Mouse (Mus musculus) stomach, embryonic 14.5 days (tissue): ENCODE results near the gene Gm5426. TPM values are rescaled to one million over a fixed set of nuclear protein-coding genes. Genes with fewer than 3 reads are reported as not detected.

Experiments used
- ATAC-seq: fragments of 200-750 bp; cut with Nextera tagmentation; 2 replicates; pipeline ENCODE4 v1.8.0; 2017; ENCODE audit warnings: low read depth, moderate TSS enrichment; ENCODE audit not compliant: insufficient number of reproducible peaks, insufficient read depth, low FRiP score
- H3K27ac ChIP-seq: fragments of 300-500 bp; sonication (generic); 2 replicates; pipeline ENCODE4 v1.5.1; 2014; ENCODE audit warnings: mild to moderate bottlenecking, low read length, moderate library complexity, mixed read lengths
- H3K27me3 ChIP-seq: fragments of 300-500 bp; sonication (generic); 2 replicates; pipeline ENCODE4 v1.6.1; 2014; ENCODE audit warnings: low read length, control low read depth, mixed read lengths; ENCODE audit not compliant: control insufficient read depth, insufficient read depth
- H3K36me3 ChIP-seq: fragments of 300-500 bp; sonication (generic); 2 replicates; pipeline ENCODE4 v1.6.1; 2014; ENCODE audit warnings: mild to moderate bottlenecking, control low read depth, low read length, moderate library complexity, mixed read lengths; ENCODE audit not compliant: control insufficient read depth, insufficient read depth
- H3K4me1 ChIP-seq: fragments of 300-500 bp; sonication (generic); 2 replicates; pipeline ENCODE4 v1.6.1; 2014; ENCODE audit warnings: low read length, control low read depth, mixed read lengths; ENCODE audit not compliant: control insufficient read depth, insufficient read depth
- H3K4me2 ChIP-seq: fragments of 300-500 bp; sonication (generic); replicated peaks from 2 replicates; pipeline ENCODE4 v1.6.1; 2014; ENCODE audit warnings: low read depth, low read length, control low read depth
- H3K4me3 ChIP-seq: fragments of 300-500 bp; sonication (generic); 2 replicates; pipeline ENCODE4 v1.5.1; 2014; ENCODE audit warnings: low read depth, low read length, control low read depth
- H3K9ac ChIP-seq: fragments of 300-500 bp; sonication (generic); replicated peaks from 2 replicates; pipeline ENCODE4 v1.6.1; 2014; ENCODE audit warnings: low read depth, mild to moderate bottlenecking, control low read depth, low read length, moderate library complexity, mixed read lengths
- H3K9me3 ChIP-seq: fragments of 300-500 bp; sonication (generic); 2 replicates; pipeline ENCODE4 v1.6.1; 2016; ENCODE audit warnings: low read depth, low read length, control low read depth; ENCODE audit not compliant: control insufficient read depth
- WGBS: fragments of 180-500 bp; shearing (Covaris S2); extraction: QIAGEN DNeasy Blood & Tissue Kit; methylation state at CpG from one replicate; pipeline ENCODE4 v1.1.7; 2014; 5-methylcytosine and 5-hydroxymethylcytosine counted together
- polyA plus RNA-seq: library from polyadenylated mRNA; unstranded; fragments of >200 nt; fragmentation: Nextera tagmentation; extraction: Ambion mirVana; gene quantifications from 2 replicates; pipeline ENCODE4 v1.2.1, GENCODE M21; 2014

The Gm5426 gene
- polyA plus RNA-seq, 1 experiment from 2014 or later: not detected

DNA sequence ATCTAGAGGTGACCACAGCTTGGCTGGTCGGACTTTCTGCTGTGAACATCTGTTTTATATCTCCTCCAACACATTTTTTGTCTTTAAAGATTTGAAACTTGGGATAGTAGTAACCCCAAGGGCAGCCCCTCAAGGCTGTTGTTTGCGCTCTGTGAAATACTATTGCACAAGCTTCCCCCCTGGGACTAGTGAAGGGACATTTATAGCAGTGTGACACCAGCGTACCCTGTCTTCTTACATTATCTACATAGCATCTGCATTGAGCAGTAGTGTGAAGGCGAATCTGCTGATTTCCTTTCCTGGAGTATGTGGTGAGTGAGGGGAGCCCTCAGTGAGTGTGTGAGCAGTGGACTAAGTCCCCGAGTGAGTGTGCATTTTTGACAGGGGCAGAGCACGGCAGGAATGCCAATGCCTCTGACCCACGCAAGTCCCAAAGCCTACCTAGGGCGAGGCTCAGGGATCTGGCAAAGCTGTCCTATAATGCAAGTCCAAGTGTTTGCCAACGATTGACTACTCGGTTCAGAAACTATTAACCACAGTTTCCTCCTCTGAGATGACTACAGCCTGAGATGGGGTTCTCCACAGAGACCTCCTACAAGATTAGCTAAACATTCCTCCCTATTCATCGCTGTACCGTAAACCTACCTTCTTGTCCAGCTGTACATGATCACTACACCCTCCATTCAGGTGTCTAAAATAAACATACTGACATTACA, 14.2 kb downstream of the Gm5426 start:
- Histone ChIP-seq H3K4me1 (peaks cover 12% of the 10 kb centered on the region; the same call in 1 of the 2 replicates), H3K9ac (no peak overlapping the region), H3K27ac (no peak overlapping the region), H3K27me3 (no peaks in the 10 kb centered on the region), H3K4me3 (no peak overlapping the region), H3K36me3 (no peaks in the 10 kb centered on the region), H3K9me3 (no peaks in the 10 kb centered on the region), H3K4me2 (no peak overlapping the region)
- WGBS: 69% methylated on average over 12 of the region's 12 CpGs
- no peak for ATAC-seq

DNA sequence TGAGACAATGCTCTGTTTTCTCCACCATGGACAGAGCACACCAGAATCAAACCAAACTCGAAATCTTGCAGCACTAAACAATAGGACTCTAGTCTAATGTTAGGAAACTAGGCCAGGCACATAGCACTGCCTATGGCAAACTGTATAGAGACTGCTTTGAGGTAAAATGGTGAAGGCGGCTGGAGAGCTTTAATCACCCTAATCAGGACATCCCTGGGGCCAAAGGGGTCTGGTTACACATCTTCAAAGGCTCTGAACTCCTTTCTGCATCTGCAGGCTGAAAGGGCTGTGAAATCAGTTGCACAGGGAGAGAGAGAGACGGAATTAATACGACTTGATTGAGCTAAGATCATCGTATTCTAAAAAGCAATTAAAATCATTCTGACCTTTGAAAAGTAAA, 16.9 kb downstream of the Gm5426 start:
- Histone ChIP-seq H3K4me2 (no peak overlapping the region), H3K4me3 (no peak overlapping the region), H3K9me3 (no peaks in the 10 kb centered on the region), H3K4me1 (peaks cover 8% of the 10 kb centered on the region; the same call in 1 of the 2 replicates), H3K9ac (no peak overlapping the region), H3K36me3 (no peaks in the 10 kb centered on the region), H3K27me3 (no peaks in the 10 kb centered on the region), H3K27ac (no peak overlapping the region)
- ATAC-seq: no peak
- WGBS: 59% methylated on average over 5 of the region's 5 CpGs

DNA sequence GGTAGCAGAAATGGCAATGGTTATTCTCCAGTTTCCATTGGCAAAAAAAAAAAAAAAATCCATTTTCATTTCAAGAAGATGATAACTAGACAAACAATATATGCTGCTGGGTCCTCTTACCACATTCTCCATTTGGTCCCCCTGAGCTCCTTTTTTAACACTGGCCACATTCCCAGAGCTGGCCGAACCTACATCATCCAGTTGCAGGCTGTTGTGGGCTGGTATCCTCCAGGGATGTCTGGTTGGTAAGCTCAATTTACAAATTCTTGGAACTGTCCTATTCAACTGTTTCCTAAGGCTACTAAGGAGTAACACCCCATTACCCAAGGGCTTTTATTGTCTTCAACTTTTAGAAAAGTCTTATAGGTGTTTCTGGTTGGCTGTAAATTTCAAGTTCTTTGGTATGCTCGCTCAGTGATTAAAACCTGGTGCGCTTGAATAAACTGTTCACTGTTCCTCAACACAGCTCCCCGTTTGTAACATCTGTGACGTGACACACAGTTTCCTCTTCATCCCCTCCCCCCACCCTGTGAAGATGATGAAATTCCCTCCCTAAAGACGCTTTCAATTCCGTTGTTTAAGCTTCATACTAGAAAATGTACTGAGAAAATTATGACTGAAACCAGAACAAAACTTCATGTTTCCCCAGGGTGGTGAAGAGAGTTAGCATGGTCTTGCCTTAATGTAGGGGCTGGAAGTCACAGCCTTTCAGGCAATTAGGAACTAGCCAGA, 26.7 kb downstream of the Gm5426 start:
- Histone ChIP-seq H3K9ac (no peak overlapping the region), H3K9me3 (no peaks in the 10 kb centered on the region), H3K27ac (no peak overlapping the region), H3K36me3 (no peaks in the 10 kb centered on the region), H3K27me3 (no peaks in the 10 kb centered on the region), H3K4me1 (no peaks in the 10 kb centered on the region), H3K4me2 (no peak overlapping the region), H3K4me3 (no peak overlapping the region)
- WGBS: 81% methylated on average over 7 of the region's 7 CpGs
- ATAC-seq: no peak

DNA sequence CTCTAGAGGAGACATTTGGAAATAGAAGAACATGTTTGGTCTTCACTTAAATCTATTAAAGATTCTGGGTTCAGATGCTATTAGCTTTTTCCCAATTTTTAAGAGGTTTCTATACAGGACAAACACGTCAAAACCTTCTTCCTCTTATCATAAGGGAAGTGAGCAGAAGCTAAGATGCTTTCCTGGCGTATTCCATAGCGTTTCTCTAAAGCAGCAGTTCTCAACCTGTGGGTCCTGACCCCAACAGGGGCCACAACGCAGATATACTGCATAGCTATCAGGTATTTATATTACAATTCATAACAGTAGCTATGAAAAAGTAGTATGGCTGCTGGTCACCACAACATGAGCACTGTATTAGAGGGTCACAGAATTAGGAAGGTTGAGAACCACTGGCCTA, 27.4 kb downstream of the Gm5426 start:
- Histone ChIP-seq H3K4me1 (no peaks in the 10 kb centered on the region), H3K9me3 (no peaks in the 10 kb centered on the region), H3K4me3 (no peak overlapping the region), H3K27ac (no peak overlapping the region), H3K4me2 (no peak overlapping the region), H3K9ac (no peak overlapping the region), H3K27me3 (no peaks in the 10 kb centered on the region), H3K36me3 (no peaks in the 10 kb centered on the region)
- no peak for ATAC-seq
- 87% methylated on average over 4 of the region's 4 CpGs for WGBS

DNA sequence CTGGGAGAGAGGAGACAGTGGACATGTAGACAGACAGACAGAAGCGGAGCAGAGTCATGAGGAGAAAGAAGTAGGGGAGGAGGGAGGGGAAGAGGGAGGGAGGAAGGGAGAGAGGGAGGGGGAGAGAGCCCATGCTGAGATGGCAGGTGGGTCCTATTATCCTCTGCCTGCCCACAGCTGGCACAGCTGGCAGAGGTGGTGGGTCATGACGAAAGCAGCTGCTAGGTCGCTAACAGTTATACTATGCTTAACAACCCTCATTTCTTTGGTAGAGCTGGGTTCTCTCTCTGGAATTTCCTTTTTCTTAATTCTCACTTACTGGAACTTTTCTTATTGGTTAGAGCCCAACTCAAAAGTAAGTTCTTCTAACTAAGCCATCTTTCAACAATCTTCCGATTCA, 28.9 kb downstream of the Gm5426 start:
- no peaks in the 10 kb centered on the region for H3K9me3 ChIP-seq
- 81% methylated on average over 4 of the region's 4 CpGs for WGBS
- no peaks in the 10 kb centered on the region for H3K27me3 ChIP-seq
- ATAC-seq: no peak
- no peaks in the 10 kb centered on the region for H3K36me3 ChIP-seq
- no peak overlapping the region for H3K27ac ChIP-seq
- H3K9ac ChIP-seq: no peak overlapping the region
- no peaks in the 10 kb centered on the region for H3K4me1 ChIP-seq
- H3K4me3 ChIP-seq: no peak overlapping the region
- H3K4me2 ChIP-seq: no peak overlapping the region

DNA sequence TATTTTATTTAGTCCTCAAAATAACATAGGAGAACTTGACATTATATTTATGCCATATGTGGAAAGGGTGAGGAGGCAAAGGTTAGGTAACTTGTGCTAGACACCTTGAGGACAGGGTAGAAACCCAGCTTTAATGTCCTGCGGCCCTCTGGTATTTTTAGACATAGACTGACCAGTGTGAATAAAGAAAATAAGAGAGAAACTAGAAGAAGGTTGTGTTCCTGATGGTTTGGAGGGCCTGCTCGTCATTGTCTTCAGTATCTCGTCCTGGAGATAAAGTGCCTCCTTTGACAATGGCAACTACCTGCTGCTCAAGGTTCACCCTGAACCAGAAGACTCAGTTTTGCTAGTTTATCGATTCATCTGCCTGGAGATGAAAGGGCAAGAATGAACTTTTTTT, 32.6 kb downstream of the Gm5426 start:
- Histone ChIP-seq H3K4me1 (no peaks in the 10 kb centered on the region), H3K4me3 (no peak overlapping the region), H3K9ac (no peak overlapping the region), H3K36me3 (no peaks in the 10 kb centered on the region), H3K4me2 (no peak overlapping the region), H3K27ac (no peak overlapping the region), H3K9me3 (no peaks in the 10 kb centered on the region), H3K27me3 (no peaks in the 10 kb centered on the region)
- no peak for ATAC-seq
- WGBS: 79% methylated on average over 4 of the region's 4 CpGs

DNA sequence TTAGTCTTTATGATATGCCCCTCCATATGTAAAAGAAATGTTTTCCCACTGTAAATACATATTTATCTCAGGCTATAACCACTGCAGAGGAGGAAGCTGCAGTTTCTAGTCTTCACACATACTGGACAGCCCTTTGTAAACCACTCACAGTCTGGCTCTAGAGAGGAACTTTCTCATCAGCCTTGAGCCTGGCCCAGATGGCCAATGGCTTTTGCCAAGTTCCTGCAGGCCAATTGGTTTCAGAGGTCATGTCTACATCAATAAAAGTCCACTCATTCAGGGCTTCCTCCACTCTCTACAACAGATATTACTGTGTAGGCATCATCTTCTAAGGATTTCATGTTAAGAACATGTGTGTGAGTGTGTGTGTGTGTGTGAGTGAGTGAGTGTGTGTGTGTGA, 35.1 kb downstream of the Gm5426 start:
- no peak for ATAC-seq
- Histone ChIP-seq H3K4me3 (no peak overlapping the region), H3K36me3 (no peaks in the 10 kb centered on the region), H3K4me2 (no peak overlapping the region), H3K27me3 (no peaks in the 10 kb centered on the region), H3K4me1 (no peaks in the 10 kb centered on the region), H3K27ac (no peak overlapping the region), H3K9me3 (no peaks in the 10 kb centered on the region), H3K9ac (no peak overlapping the region)

DNA sequence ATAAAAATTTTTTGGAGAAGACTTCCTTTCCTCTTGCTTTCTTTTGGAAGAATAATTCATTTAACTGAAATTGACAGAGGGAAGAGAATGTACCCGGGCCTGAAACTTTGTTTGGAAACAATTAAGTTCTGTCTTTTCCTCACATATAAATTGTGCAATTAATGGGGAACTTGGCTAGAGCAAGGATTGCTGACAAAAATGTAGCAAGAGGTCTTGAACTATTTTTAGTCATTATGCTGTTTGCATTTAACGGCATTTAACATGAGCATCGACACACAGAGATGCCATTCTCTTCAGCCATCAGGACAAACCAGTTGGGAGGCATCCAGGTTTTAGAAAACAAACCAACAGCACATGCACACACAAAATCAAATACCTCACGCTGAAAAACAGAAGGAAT, 36.6 kb downstream of the Gm5426 start:
- Histone ChIP-seq H3K4me3 (no peak overlapping the region), H3K4me1 (no peaks in the 10 kb centered on the region), H3K27ac (no peak overlapping the region), H3K9ac (no peak overlapping the region), H3K9me3 (no peaks in the 10 kb centered on the region), H3K36me3 (no peaks in the 10 kb centered on the region), H3K27me3 (no peaks in the 10 kb centered on the region), H3K4me2 (no peak overlapping the region)
- no peak for ATAC-seq
- WGBS: 67% methylated on average over 4 of the region's 4 CpGs
